Mouse (Mus musculus) cerebellum, postnatal 10 days (tissue): Measurements from ENCODE around the gene Ncoa1.
"Not testable (repeated sequence)": the region's sequence is repeated elsewhere in the genome, so short reads cannot be mapped to it uniquely, and the experiment has no call there.

Source experiments
- DNase-seq, 2 experiments: peaks; one replicate each; pipeline ENCODE4 v3.0.0; 2021; ENCODE audit warnings: mixed read lengths in 2 of 2

Gene Ncoa1

GRCm38 (mm10) chr12:4298626-4299025, 178.4 kb downstream of the Ncoa1 start:
- DNase-seq = no peak

GRCm38 (mm10) chr12:4295881-4296280, 181.1 kb downstream of the Ncoa1 start:
- no peak for DNase-seq

- no peak for DNase-seq
These were observed 181.7 kb downstream of the Ncoa1 start for GRCm38 (mm10) chr12:4295281-4295680.

- DNase-seq = no peak
These were observed 183.2 kb downstream of the Ncoa1 start for GRCm38 (mm10) chr12:4293813-4294212.

- DNase-seq = no peak
These were observed 191.8 kb downstream of the Ncoa1 start for GRCm38 (mm10) chr12:4285186-4285585.

- no peak for DNase-seq
These were observed 197.1 kb downstream of the Ncoa1 start for GRCm38 (mm10) chr12:4279878-4280277.

GRCm38 (mm10) chr12:4278978-4279755, 197.8 kb downstream of the Ncoa1 start:
- DNase-seq = no peak

GRCm38 (mm10) chr12:4271078-4271477, 205.9 kb downstream of the Ncoa1 start:
- no peak for DNase-seq

GRCm38 (mm10) chr12:4267765-4268164, 209.2 kb downstream of the Ncoa1 start:
- peak; percentile 47 to 71 for DNase-seq

GRCm38 (mm10) chr12:4252742-4253655, 224.0 kb downstream of the Ncoa1 start:
- no peak for DNase-seq

GRCm38 (mm10) chr12:4249786-4250185, 227.2 kb downstream of the Ncoa1 start:
- DNase-seq = peak; percentile 64 to 66

- no peak for DNase-seq
These were observed 231.2 kb downstream of the Ncoa1 start for GRCm38 (mm10) chr12:4245742-4246141.

GRCm38 (mm10) chr12:4243805-4244204, 233.2 kb downstream of the Ncoa1 start:
- no peak for DNase-seq

GRCm38 (mm10) chr12:4240281-4240680, 236.7 kb downstream of the Ncoa1 start:
- DNase-seq = not testable (repeated sequence)

GRCm38 (mm10) chr12:4237481-4237880, 239.5 kb downstream of the Ncoa1 start:
- DNase-seq = no peak

- peak; percentile 96 to 97 for DNase-seq
These were observed 243.1 kb downstream of the Ncoa1 start, which contains the start of the genes Ptrhd1 and Cenpo for GRCm38 (mm10) chr12:4233572-4234508. Ptrhd1 (plus strand) TSS chr12:4234027. Cenpo (minus strand) TSS chr12:4234294.

GRCm38 (mm10) chr12:4232777-4233176, 244.2 kb downstream of the Ncoa1 start:
- no peak for DNase-seq

GRCm38 (mm10) chr12:4230156-4230555, 246.8 kb downstream of the Ncoa1 start:
- DNase-seq = no peak

- DNase-seq = no peak
These were observed 264.1 kb downstream of the Ncoa1 start for GRCm38 (mm10) chr12:4212908-4213307.

GRCm38 (mm10) chr12:4211174-4211573, 265.8 kb downstream of the Ncoa1 start:
- DNase-seq = no peak

- DNase-seq = no peak
These were observed 267.8 kb downstream of the Ncoa1 start for GRCm38 (mm10) chr12:4209196-4209595.

GRCm38 (mm10) chr12:4208405-4209133, 268.4 kb downstream of the Ncoa1 start:
- DNase-seq = peak; percentile 80
